Mouse (Mus musculus) kidney, adult 2 months (tissue): ENCODE data around the gene Epo. TPM values are rescaled to one million over a fixed set of nuclear protein-coding genes. Genes with fewer than 3 reads are reported as not detected.

Experiments
- DNase-seq: peaks from one replicate; pipeline ENCODE4 v3.0.0; 2021
- H3K27ac ChIP-seq: fragments of 200-500 bp; 2 replicates; pipeline ENCODE4 v1.5.1; 2012; ENCODE audit warnings: low read depth, low read length, control low read depth, inconsistent platforms; ENCODE audit not compliant: insufficient read depth
- H3K27me3 ChIP-seq: fragments of 200-500 bp; replicated peaks from 2 replicates; pipeline ENCODE4 v1.6.1; 2012; ENCODE audit warnings: mild to moderate bottlenecking, moderate library complexity, low read length, inconsistent platforms; ENCODE audit not compliant: control insufficient read depth, insufficient read depth
- H3K36me3 ChIP-seq: fragments of 200-500 bp; 2 replicates; pipeline ENCODE4 v1.6.1; 2012; ENCODE audit warnings: mild to moderate bottlenecking, moderate library complexity, low read length, inconsistent platforms; ENCODE audit not compliant: control insufficient read depth, insufficient read depth
- H3K4me1 ChIP-seq: fragments of 200-500 bp; 2 replicates; pipeline ENCODE4 v1.6.1; 2011; ENCODE audit warnings: low read length; ENCODE audit not compliant: control insufficient read depth, insufficient read depth
- H3K4me3 ChIP-seq: fragments of 200-500 bp; 2 replicates; pipeline ENCODE4 v1.5.1; 2011; ENCODE audit warnings: mild to moderate bottlenecking, low read depth, low read length, control low read depth; ENCODE audit not compliant: insufficient read depth
- CTCF ChIP-seq: fragments of 200-500 bp; conservative IDR thresholded peaks from 2 replicates; pipeline ENCODE4 v1.5.1; 2011; ENCODE audit warnings: low read depth, mild to moderate bottlenecking, control low read depth, low read length, moderate library complexity, mixed read lengths; ENCODE audit not compliant: insufficient read depth, insufficient read length
- POLR2A ChIP-seq: fragments of 200-500 bp; IDR thresholded peaks from one replicate; pipeline ENCODE4 v1.6.1; 2011; ENCODE audit warnings: low read depth, low read length, control low read depth
- WGBS: fragments of 180-500 bp; shearing (Covaris S2); methylation state at CpG from one replicate; pipeline ENCODE4 v1.1.7; 2018; 5-methylcytosine and 5-hydroxymethylcytosine counted together
- polyA plus RNA-seq: library from polyadenylated mRNA; depleted of rRNA; stranded (reverse); fragments of >200 nt; gene quantifications from 2 replicates; pipeline ENCODE4 v1.2.3, GENCODE M21; 2012

Gene Epo
- polyA plus RNA-seq, 1 experiment = not detected

- H3K27me3 ChIP-seq = no peaks in the 10 kb centered on the region
- H3K4me3 ChIP-seq = no peak overlapping the region
- WGBS = 74% methylated on average over 16 of the region's 16 CpGs
- TF ChIP-seq POLR2A = no peak
- no peak for TF ChIP-seq CTCF
- H3K27ac ChIP-seq = no peak overlapping the region
- peaks cover 11% of the 10 kb centered on the region for H3K36me3 ChIP-seq
- H3K4me1 ChIP-seq = peaks cover 4% of the 10 kb centered on the region; the same call in 1 of the 2 replicates
- no peak for DNase-seq
These were observed 7.5 kb downstream of the Epo start for GRCm38 (mm10) chr5:137525511-137525910.

GRCm38 (mm10) chr5:137524671-137525070 lies 8.4 kb downstream of the Epo start:
- H3K36me3 ChIP-seq = peaks cover 11% of the 10 kb centered on the region

GRCm38 (mm10) chr5:137524251-137524515 lies 8.9 kb downstream of the Epo start:
- H3K27ac ChIP-seq = no peak overlapping the region
- H3K4me1 ChIP-seq = no peaks in the 10 kb centered on the region
- no peaks in the 10 kb centered on the region for H3K27me3 ChIP-seq
- H3K4me3 ChIP-seq = no peak overlapping the region
- no peak for DNase-seq
- H3K36me3 ChIP-seq = peaks cover 11% of the 10 kb centered on the region
- TF ChIP-seq POLR2A (no peak), CTCF (no peak)
- 86% methylated on average over 8 of the region's 8 CpGs for WGBS

More at GRCm38 (mm10) chr5:137524671-137525070, 8.4 kb downstream of the Epo start:
- no peak for TF ChIP-seq POLR2A
- TF ChIP-seq CTCF = no peak
- no peak overlapping the region for H3K4me3 ChIP-seq
- H3K27ac ChIP-seq = no peak overlapping the region
- no peaks in the 10 kb centered on the region for H3K27me3 ChIP-seq
- H3K4me1 ChIP-seq = no peaks in the 10 kb centered on the region
- 83% methylated on average over 13 of the region's 13 CpGs for WGBS
- no peak for DNase-seq

- no peak for DNase-seq
- H3K4me3 ChIP-seq = no peak overlapping the region
- H3K27ac ChIP-seq = no peak overlapping the region
- H3K27me3 ChIP-seq = no peaks in the 10 kb centered on the region
- WGBS = 82% methylated on average over 25 of the region's 25 CpGs
- peaks cover 8% of the 10 kb centered on the region for H3K36me3 ChIP-seq
- TF ChIP-seq CTCF (no peak), POLR2A (no peak)
- H3K4me1 ChIP-seq = no peaks in the 10 kb centered on the region
These were observed 9.4 kb downstream of the Epo start for GRCm38 (mm10) chr5:137523396-137524250.

GRCm38 (mm10) chr5:137522711-137523110 lies 10.3 kb downstream of the Epo start:
- no peak for TF ChIP-seq POLR2A
- no peak for TF ChIP-seq CTCF
- Histone ChIP-seq H3K4me3 (no peak overlapping the region), H3K4me1 (no peaks in the 10 kb centered on the region), H3K27ac (no peak overlapping the region), H3K36me3 (peaks cover 8% of the 10 kb centered on the region), H3K27me3 (no peaks in the 10 kb centered on the region)
- no peak for DNase-seq
- 60% methylated on average over 11 of the region's 11 CpGs for WGBS

GRCm38 (mm10) chr5:137521861-137522260 lies 11.2 kb downstream of the Epo start:
- Histone ChIP-seq H3K27me3 (no peaks in the 10 kb centered on the region), H3K27ac (no peak overlapping the region), H3K36me3 (peaks cover 8% of the 10 kb centered on the region), H3K4me3 (no peak overlapping the region), H3K4me1 (no peaks in the 10 kb centered on the region)
- no peak for TF ChIP-seq CTCF
- no peak for TF ChIP-seq POLR2A
- no peak for DNase-seq
- WGBS = 76% methylated on average over 9 of the region's 9 CpGs

GRCm38 (mm10) chr5:137519691-137520550 lies 13.1 kb downstream of the Epo start:
- no peak overlapping the region for H3K27ac ChIP-seq
- H3K36me3 ChIP-seq = peaks cover 4% of the 10 kb centered on the region
- TF ChIP-seq CTCF (no peak), POLR2A (no peak)
- no peak overlapping the region for H3K4me3 ChIP-seq
- H3K4me1 ChIP-seq = 0 out of 2 replicates have a peak, but pooled peaks cover 4% of the 10 kb centered on the region
- WGBS = 88% methylated on average over 27 of the region's 27 CpGs
- DNase-seq = no peak
- no peaks in the 10 kb centered on the region for H3K27me3 ChIP-seq
